Mouse (Mus musculus): Measurements from ENCODE around the gene Usp9x. TPM values are rescaled to one million over a fixed set of nuclear protein-coding genes. Genes with fewer than 3 reads are reported as not detected.

The Usp9x gene
- polyA plus RNA-seq (2012; rRNA removed): 11.1 and 14.7 TPM in 2 replicates

DNA sequence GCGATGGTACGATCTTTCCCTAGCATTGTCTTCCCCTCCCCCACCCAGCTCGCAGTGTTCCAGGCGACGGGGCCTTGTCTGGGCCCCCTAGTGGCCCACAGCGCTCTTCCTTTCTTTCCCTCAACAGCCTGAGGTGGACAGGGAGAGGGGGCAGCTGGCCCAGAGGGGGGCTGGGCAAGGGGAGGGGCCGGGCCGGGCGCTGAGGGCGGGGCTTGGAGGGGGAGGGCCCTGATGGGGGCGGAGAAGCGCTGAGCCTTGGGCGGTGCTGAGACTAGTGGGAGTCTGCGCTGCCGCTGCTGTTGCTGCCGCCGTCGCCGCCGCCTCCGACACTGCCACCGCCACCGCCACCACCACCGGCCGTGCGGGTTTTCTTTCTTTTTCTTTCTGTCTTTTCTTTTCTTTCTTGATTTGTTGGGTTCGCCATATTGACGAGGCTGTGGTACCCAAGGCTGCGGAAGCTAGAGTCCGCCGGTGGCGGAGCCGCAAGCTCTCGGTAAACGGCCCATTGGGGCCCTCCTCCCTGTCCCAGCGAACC, at the start of gene Usp9x:
Gene Usp9x (plus strand): TSS at position 258 of the 535 bp plus-strand sequence.
- TF ChIP-seq POLR2A (IDR thresholded peaks at IDR 0.05; ENCODE audit: borderline replicate concordance, extremely low read depth, low read depth, low read length) (peak; percentile 54; the same call in 1 of the 2 replicates), CTCF (IDR thresholded peaks at IDR 0.05; ENCODE audit: insufficient read depth, low read length) (no peak)
- 20% methylated on average over 35 of the region's 36 CpGs for WGBS
- DNase-seq: peak; percentile 62
- Histone ChIP-seq H3K4me3 (replicated peaks; ENCODE audit: extremely low read depth, low read depth, low read length) (peak within 1 kb of the TSS; percentile 98), H3K4me1 (ENCODE audit: control insufficient read depth, insufficient read depth, low read length) (peaks cover 2% of the 10 kb centered on the region; the same call in 1 of the 2 replicates)

DNA sequence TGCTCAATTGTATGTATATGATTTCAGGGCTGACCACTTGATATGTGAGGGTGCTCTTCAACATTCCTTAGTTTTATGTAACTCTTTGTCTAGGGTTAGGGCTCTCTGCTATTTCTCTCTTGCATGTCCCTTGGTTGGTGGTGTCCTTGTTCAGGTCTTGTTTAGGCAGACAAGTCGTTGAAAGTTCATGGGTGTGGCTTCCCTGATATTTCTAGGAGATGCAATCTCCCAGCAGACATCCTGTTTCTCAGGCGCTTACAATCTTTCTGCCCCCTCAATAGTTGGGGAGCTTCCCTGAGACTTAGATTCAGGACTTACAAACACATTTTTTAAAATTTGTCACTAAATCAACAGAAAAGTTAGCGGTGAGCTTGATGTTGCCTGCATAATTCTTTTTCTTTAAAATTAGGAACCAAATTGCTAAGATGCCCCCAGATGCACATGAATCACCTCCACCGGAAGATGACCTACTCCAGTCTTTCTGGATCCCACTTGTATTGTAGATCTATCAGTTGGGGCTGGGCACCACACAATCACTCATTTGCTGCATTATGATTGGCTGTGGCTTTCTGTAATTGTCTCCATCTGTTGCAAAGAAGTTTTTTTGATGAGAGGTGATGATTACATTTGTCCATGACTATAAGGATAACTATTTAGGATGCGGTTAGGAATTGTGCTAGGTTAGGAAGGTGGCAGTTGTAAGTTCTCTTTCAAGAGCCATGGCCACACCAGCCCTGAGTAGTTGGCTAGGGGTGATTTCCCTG, 48.6 kb upstream of the Usp9x start:
- no peaks in the 10 kb centered on the region for H3K4me1 ChIP-seq (ENCODE audit: control insufficient read depth, insufficient read depth, low read length)
- 68% methylated on average over 5 of the region's 5 CpGs for WGBS
- TF ChIP-seq POLR2A (IDR thresholded peaks at IDR 0.05; ENCODE audit: borderline replicate concordance, extremely low read depth, low read depth, low read length) (no peak), CTCF (IDR thresholded peaks at IDR 0.05; ENCODE audit: insufficient read depth, low read length) (no peak)
- H3K4me3 ChIP-seq (replicated peaks; ENCODE audit: extremely low read depth, low read depth, low read length): no peak overlapping the region
- no peak for DNase-seq

DNA sequence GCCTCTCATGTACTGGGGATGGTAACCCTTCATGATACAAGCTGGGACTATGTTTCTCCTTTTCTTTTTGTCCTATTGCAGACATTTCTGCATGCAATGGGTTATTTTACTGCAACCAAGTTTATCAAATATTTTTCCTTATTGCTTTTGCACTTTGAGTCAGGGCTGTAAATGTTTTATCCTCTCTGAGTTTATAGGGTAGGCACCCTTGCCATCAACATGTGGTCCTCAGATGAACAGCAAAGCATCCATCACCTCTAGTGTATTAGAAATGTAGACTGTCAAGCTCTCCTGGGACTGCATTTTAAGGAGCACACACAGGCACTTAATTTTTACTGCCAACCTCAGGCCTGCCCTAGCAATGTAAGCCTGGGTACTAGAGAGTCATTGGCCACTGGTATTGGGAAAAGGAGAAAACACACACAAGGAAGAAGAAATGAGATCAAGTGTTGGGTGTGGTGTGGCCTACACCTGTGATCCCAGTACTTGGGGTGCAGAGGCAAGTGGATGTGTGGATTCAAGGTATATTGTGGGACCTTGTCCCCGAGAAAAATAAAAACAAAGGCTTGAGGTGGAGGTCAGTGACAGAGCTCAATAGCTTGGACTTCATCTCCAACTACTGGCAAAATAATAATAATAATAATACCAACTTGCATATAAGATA, 46.6 kb upstream of the Usp9x start:
- 84% methylated on average over 1 of the region's 1 CpGs for WGBS
- H3K4me1 ChIP-seq (ENCODE audit: control insufficient read depth, insufficient read depth, low read length): no peaks in the 10 kb centered on the region
- TF ChIP-seq CTCF (IDR thresholded peaks at IDR 0.05; ENCODE audit: insufficient read depth, low read length) (no peak), POLR2A (IDR thresholded peaks at IDR 0.05; ENCODE audit: borderline replicate concordance, extremely low read depth, low read depth, low read length) (no peak)
- H3K4me3 ChIP-seq (replicated peaks; ENCODE audit: extremely low read depth, low read depth, low read length): no peak overlapping the region
- no peak for DNase-seq

DNA sequence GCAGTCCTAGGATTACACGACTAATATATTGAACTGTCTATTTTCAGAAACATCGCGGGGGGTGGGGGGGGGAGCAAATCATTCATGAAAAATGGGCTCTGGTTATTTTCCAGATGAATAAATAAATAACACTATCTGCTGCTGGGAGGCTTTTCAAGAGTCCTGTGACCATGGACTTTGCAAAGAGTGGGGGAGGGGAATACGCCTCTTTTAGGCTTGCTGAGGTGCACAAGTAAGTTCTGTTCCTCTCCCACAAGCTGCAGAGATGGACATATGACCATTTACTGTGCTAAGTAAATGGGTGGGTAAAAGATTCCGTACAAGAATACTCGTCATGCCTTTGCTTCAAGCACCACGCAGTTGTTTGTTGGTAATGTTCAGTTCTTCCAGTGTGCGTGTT, 46.0 kb upstream of the Usp9x start:
- DNase-seq: no peak
- no peak overlapping the region for H3K4me3 ChIP-seq (replicated peaks; ENCODE audit: extremely low read depth, low read depth, low read length)
- H3K4me1 ChIP-seq (ENCODE audit: control insufficient read depth, insufficient read depth, low read length): no peaks in the 10 kb centered on the region
- no peak for TF ChIP-seq POLR2A (IDR thresholded peaks at IDR 0.05; ENCODE audit: borderline replicate concordance, extremely low read depth, low read depth, low read length)
- TF ChIP-seq CTCF (IDR thresholded peaks at IDR 0.05; ENCODE audit: insufficient read depth, low read length): no peak
- WGBS: 73% methylated on average over 8 of the region's 8 CpGs

DNA sequence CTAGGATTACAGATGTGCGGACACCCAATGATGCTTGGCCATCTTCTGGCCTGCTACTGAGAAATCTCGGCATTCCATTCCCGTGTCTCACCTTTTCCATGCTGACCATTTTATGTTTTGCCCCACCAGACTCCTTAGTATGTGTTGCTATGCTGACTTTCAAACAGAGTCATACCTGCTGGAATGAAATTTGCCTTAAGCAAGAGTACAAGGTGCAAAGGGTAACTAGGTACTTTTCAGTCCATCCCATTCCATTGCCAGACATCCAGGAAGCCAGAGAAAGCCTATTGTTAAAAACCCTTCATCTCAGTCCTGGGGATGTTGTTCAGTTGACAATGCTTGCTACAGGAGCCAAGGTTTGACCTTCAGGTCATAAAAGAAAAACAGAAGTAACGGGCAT, 43.1 kb upstream of the Usp9x start:
- H3K4me3 ChIP-seq (replicated peaks; ENCODE audit: extremely low read depth, low read depth, low read length): no peak overlapping the region
- no peak for DNase-seq
- 83% methylated on average over 4 of the region's 4 CpGs for WGBS
- TF ChIP-seq POLR2A (IDR thresholded peaks at IDR 0.05; ENCODE audit: borderline replicate concordance, extremely low read depth, low read depth, low read length): no peak
- no peak for TF ChIP-seq CTCF (IDR thresholded peaks at IDR 0.05; ENCODE audit: insufficient read depth, low read length)
- H3K4me1 ChIP-seq (ENCODE audit: control insufficient read depth, insufficient read depth, low read length): no peaks in the 10 kb centered on the region

DNA sequence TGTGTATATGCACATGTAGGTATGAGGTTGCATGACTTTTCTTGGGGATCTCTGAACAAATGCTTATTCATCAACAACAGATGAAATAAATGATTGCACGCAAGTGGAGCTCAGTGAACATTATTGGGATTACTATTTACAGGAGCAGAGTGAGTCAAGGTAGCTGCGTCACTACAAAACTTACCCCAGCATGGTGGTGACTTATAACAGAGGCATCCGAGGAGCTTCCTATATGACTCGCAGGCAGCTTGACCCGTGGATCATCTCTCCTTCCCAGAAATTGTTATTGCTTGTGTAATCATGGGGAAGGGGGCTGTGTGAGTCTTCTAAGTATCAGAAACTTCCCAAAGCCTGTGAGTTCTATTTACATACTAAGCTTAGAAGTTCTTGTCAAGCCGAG, 41.3 kb upstream of the Usp9x start:
- no peak for DNase-seq
- no peak for TF ChIP-seq CTCF (IDR thresholded peaks at IDR 0.05; ENCODE audit: insufficient read depth, low read length)
- TF ChIP-seq POLR2A (IDR thresholded peaks at IDR 0.05; ENCODE audit: borderline replicate concordance, extremely low read depth, low read depth, low read length): no peak
- 84% methylated on average over 6 of the region's 6 CpGs for WGBS
- Histone ChIP-seq H3K4me1 (ENCODE audit: control insufficient read depth, insufficient read depth, low read length) (no peaks in the 10 kb centered on the region), H3K4me3 (replicated peaks; ENCODE audit: extremely low read depth, low read depth, low read length) (no peak overlapping the region)

DNA sequence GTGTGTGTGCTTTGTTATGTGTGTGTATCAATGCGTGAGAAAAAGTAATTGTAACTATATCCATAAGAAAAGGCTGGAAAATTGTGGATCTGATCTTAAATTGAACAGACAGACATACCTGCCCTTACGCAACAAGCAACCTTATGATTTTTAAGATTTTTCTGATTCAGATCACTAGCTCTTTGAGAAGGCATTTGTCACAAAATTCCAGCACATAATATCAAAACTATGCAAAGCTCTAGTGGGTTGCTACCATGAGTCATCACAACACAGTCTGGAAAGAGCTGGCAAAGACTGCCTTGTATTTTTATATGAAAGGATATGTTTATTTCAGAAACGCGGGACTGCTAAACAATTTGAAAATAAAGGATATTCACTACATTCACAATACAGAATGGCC, 34.2 kb upstream of the Usp9x start:
- 74% methylated on average over 4 of the region's 4 CpGs for WGBS
- no peak overlapping the region for H3K4me3 ChIP-seq (replicated peaks; ENCODE audit: extremely low read depth, low read depth, low read length)
- no peak for TF ChIP-seq CTCF (IDR thresholded peaks at IDR 0.05; ENCODE audit: insufficient read depth, low read length)
- TF ChIP-seq POLR2A (IDR thresholded peaks at IDR 0.05; ENCODE audit: borderline replicate concordance, extremely low read depth, low read depth, low read length): no peak
- no peaks in the 10 kb centered on the region for H3K4me1 ChIP-seq (ENCODE audit: control insufficient read depth, insufficient read depth, low read length)
- DNase-seq: no peak

DNA sequence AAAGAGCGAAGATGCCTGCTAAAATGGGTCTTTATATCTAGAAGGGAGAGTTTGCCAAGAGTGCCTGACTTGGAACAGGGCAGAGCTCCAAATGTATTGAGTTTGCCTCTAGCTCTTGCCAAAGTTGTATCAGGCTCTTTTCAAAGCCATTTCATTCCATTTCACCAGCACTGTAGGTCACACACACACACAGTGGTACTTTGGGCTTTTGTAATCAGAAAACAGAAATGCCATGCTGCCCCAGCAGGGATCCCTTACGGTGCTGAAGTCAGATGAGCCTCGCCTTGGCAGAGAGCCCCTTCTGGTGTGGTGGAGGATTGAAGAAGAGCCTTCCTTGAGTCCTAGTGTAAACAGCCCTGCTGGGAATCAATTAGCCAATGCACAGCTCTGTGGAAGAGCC, 32.1 kb upstream of the Usp9x start:
- TF ChIP-seq POLR2A (IDR thresholded peaks at IDR 0.05; ENCODE audit: borderline replicate concordance, extremely low read depth, low read depth, low read length): no peak
- no peak for TF ChIP-seq CTCF (IDR thresholded peaks at IDR 0.05; ENCODE audit: insufficient read depth, low read length)
- H3K4me1 ChIP-seq (ENCODE audit: control insufficient read depth, insufficient read depth, low read length): no peaks in the 10 kb centered on the region
- DNase-seq: no peak
- WGBS: 47% methylated on average over 3 of the region's 3 CpGs
- no peak overlapping the region for H3K4me3 ChIP-seq (replicated peaks; ENCODE audit: extremely low read depth, low read depth, low read length)

DNA sequence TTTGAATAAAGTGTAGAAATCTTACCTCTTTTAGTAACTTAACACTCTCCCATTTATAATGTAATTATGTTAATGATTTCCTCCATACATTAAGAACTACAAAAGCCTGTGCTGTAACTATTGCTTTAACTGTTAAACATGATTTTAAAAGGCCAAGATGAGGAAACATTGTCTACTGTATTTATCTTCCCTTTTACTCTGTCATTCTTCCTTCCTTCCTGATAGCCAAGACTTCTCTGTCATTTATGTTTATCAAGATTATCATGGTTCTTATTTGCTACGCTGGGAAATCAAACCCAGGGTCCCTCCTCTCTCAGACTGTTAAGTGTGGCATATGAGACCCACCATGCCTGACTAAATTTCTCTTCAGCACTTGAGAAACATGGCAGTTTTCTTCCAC, 30.9 kb upstream of the Usp9x start:
- no peak overlapping the region for H3K4me3 ChIP-seq (replicated peaks; ENCODE audit: extremely low read depth, low read depth, low read length)
- 32% methylated on average over 1 of the region's 1 CpGs for WGBS
- TF ChIP-seq POLR2A (IDR thresholded peaks at IDR 0.05; ENCODE audit: borderline replicate concordance, extremely low read depth, low read depth, low read length): no peak
- TF ChIP-seq CTCF (IDR thresholded peaks at IDR 0.05; ENCODE audit: insufficient read depth, low read length): no peak
- DNase-seq: no peak
- no peaks in the 10 kb centered on the region for H3K4me1 ChIP-seq (ENCODE audit: control insufficient read depth, insufficient read depth, low read length)

Measured in lung, adult 2 months (tissue).